Mouse (Mus musculus) midbrain, embryonic 16.5 days (tissue): ENCODE measurements around the gene Nsd1. TPM values are rescaled to one million over a fixed set of nuclear protein-coding genes. Genes with fewer than 3 reads are reported as not detected.
A peak's percentile ranks its signal among the peaks of the same experiment; 100 is the strongest.

Source experiments
- ATAC-seq: fragments of 200-750 bp; cut with Nextera tagmentation; 2 replicates; pipeline ENCODE4 v1.8.0; 2017; ENCODE audit warnings: moderate TSS enrichment
- H3K27ac ChIP-seq: fragments of 300-500 bp; sonication (generic); 2 replicates; pipeline ENCODE4 v1.5.1; 2014; ENCODE audit warnings: mild to moderate bottlenecking, low read length, mixed read lengths
- H3K27me3 ChIP-seq: fragments of 300-500 bp; sonication (generic); 2 replicates; pipeline ENCODE4 v1.6.1; 2014; ENCODE audit warnings: low read depth, low read length, mixed read lengths; ENCODE audit not compliant: control insufficient read depth, insufficient read depth
- H3K36me3 ChIP-seq: fragments of 300-500 bp; sonication (generic); 2 replicates; pipeline ENCODE4 v1.6.1; 2014; ENCODE audit warnings: mild to moderate bottlenecking, low read length, moderate library complexity, mixed read lengths; ENCODE audit not compliant: control insufficient read depth, insufficient read depth
- H3K4me1 ChIP-seq: fragments of 300-500 bp; sonication (generic); 2 replicates; pipeline ENCODE4 v1.6.1; 2014; ENCODE audit warnings: mild to moderate bottlenecking, low read length, mixed read lengths; ENCODE audit not compliant: control insufficient read depth, insufficient read depth
- H3K4me2 ChIP-seq: fragments of 300-500 bp; sonication (generic); 2 replicates; pipeline ENCODE4 v1.6.1; 2014; ENCODE audit warnings: mild to moderate bottlenecking, low read length, mixed read lengths
- H3K4me3 ChIP-seq: fragments of 300-500 bp; sonication (generic); 2 replicates; pipeline ENCODE4 v1.5.1; 2014; ENCODE audit warnings: low read depth, mild to moderate bottlenecking, low read length, moderate library complexity, mixed read lengths
- H3K9ac ChIP-seq: fragments of 300-500 bp; sonication (generic); 2 replicates; pipeline ENCODE4 v1.6.1; 2014; ENCODE audit warnings: low read depth, low read length, mixed read lengths
- H3K9me3 ChIP-seq: fragments of 300-500 bp; sonication (generic); replicated peaks from 2 replicates; pipeline ENCODE4 v1.6.1; 2014; ENCODE audit warnings: mild to moderate bottlenecking, low read length, mixed read lengths; ENCODE audit not compliant: control insufficient read depth, poor library complexity, severe bottlenecking
- WGBS: fragments of 180-500 bp; shearing (Covaris S2); extraction: QIAGEN DNeasy Blood & Tissue Kit; methylation state at CpG from one replicate; pipeline ENCODE4 v1.1.7; 2014; 5-methylcytosine and 5-hydroxymethylcytosine counted together
- polyA plus RNA-seq: library from polyadenylated mRNA; unstranded; fragments of >200 nt; fragmentation: Nextera tagmentation; extraction: Ambion mirVana; gene quantifications from 2 replicates; pipeline ENCODE4 v1.2.1, GENCODE M21; 2015

The Nsd1 gene
- polyA plus RNA-seq, 1 experiment from 2014 or later: 45.2 TPM

- peak overlapping the region; percentile 92 for H3K9ac ChIP-seq
- H3K4me2 ChIP-seq: peak overlapping the region; percentile 83
- WGBS: under 1% methylated on average over 58 of the region's 58 CpGs
- peak overlapping the region; percentile 78 for H3K4me3 ChIP-seq
- no peaks in the 10 kb centered on the region for H3K27me3 ChIP-seq
- no peaks in the 10 kb centered on the region for H3K9me3 ChIP-seq
- H3K4me1 ChIP-seq: peaks cover 48% of the 10 kb centered on the region
- peaks cover 4% of the 10 kb centered on the region; the same call in 1 of the 2 replicates for H3K36me3 ChIP-seq
- peak; percentile 21 for ATAC-seq
- peak overlapping the region; percentile 96 for H3K27ac ChIP-seq
Observed at GRCm38 (mm10) chr13:55212361-55213137, 3.0 kb downstream of the Nsd1 start.

- 55% methylated on average over 10 of the region's 10 CpGs for WGBS
- H3K27ac ChIP-seq: peak overlapping the region; percentile 96
- H3K9me3 ChIP-seq: no peaks in the 10 kb centered on the region
- peak overlapping the region; percentile 92 for H3K9ac ChIP-seq
- ATAC-seq: no peak
- peaks cover 4% of the 10 kb centered on the region; the same call in 1 of the 2 replicates for H3K36me3 ChIP-seq
- H3K4me3 ChIP-seq: peak overlapping the region; percentile 78
- H3K27me3 ChIP-seq: no peaks in the 10 kb centered on the region
- peak overlapping the region; percentile 83 for H3K4me2 ChIP-seq
- peaks cover 56% of the 10 kb centered on the region for H3K4me1 ChIP-seq
Observed at GRCm38 (mm10) chr13:55213138-55213806, 3.7 kb downstream of the Nsd1 start.

- 96% methylated on average over 3 of the region's 3 CpGs for WGBS
- ATAC-seq: no peak
- Histone ChIP-seq H3K4me3 (no peak overlapping the region), H3K36me3 (peaks cover 4% of the 10 kb centered on the region), H3K27ac (no peak overlapping the region), H3K4me1 (0 out of 2 replicates have a peak, but pooled peaks cover under 1% of the 10 kb centered on the region), H3K9ac (no peak overlapping the region), H3K9me3 (no peaks in the 10 kb centered on the region), H3K4me2 (no peak overlapping the region), H3K27me3 (no peaks in the 10 kb centered on the region)
Observed at GRCm38 (mm10) chr13:55224364-55224763, 14.8 kb downstream of the Nsd1 start.

GRCm38 (mm10) chr13:55230701-55231100 lies 21.1 kb downstream of the Nsd1 start:
- H3K9me3 ChIP-seq: no peaks in the 10 kb centered on the region
- no peak overlapping the region for H3K4me2 ChIP-seq
- no peaks in the 10 kb centered on the region for H3K4me1 ChIP-seq
- H3K36me3 ChIP-seq: no peaks in the 10 kb centered on the region; the same call in 1 of the 2 replicates
- ATAC-seq: no peak
- no peak overlapping the region for H3K9ac ChIP-seq
- no peak overlapping the region for H3K27ac ChIP-seq
- 91% methylated on average over 1 of the region's 1 CpGs for WGBS
- no peaks in the 10 kb centered on the region for H3K27me3 ChIP-seq
- no peak overlapping the region for H3K4me3 ChIP-seq

- H3K9ac ChIP-seq: no peak overlapping the region
- no peaks in the 10 kb centered on the region for H3K4me1 ChIP-seq
- H3K36me3 ChIP-seq: peaks cover 45% of the 10 kb centered on the region
- H3K27me3 ChIP-seq: no peaks in the 10 kb centered on the region
- H3K4me2 ChIP-seq: no peak overlapping the region
- H3K27ac ChIP-seq: no peak overlapping the region
- H3K4me3 ChIP-seq: no peak overlapping the region
- ATAC-seq: no peak
- H3K9me3 ChIP-seq: no peaks in the 10 kb centered on the region
- WGBS: 97% methylated on average over 3 of the region's 3 CpGs
Observed at GRCm38 (mm10) chr13:55243205-55243604, 33.6 kb downstream of the Nsd1 start.

- Histone ChIP-seq H3K4me3 (no peak overlapping the region), H3K9me3 (no peaks in the 10 kb centered on the region), H3K4me1 (peaks cover 7% of the 10 kb centered on the region), H3K9ac (no peak overlapping the region), H3K4me2 (no peak overlapping the region), H3K36me3 (peaks cover 26% of the 10 kb centered on the region), H3K27ac (no peak overlapping the region), H3K27me3 (no peaks in the 10 kb centered on the region)
- no peak for ATAC-seq
- WGBS: 86% methylated on average over 17 of the region's 17 CpGs
Observed at GRCm38 (mm10) chr13:55247293-55248030, 37.9 kb downstream of the Nsd1 start.

GRCm38 (mm10) chr13:55249246-55249645 lies 39.7 kb downstream of the Nsd1 start:
- 97% methylated on average over 4 of the region's 4 CpGs for WGBS
- H3K36me3 ChIP-seq: peaks cover 23% of the 10 kb centered on the region

GRCm38 (mm10) chr13:55252820-55253219 lies 43.2 kb downstream of the Nsd1 start:
- Histone ChIP-seq H3K27me3 (no peaks in the 10 kb centered on the region), H3K9me3 (no peaks in the 10 kb centered on the region), H3K4me3 (no peak overlapping the region), H3K4me1 (peaks cover 9% of the 10 kb centered on the region), H3K36me3 (0 out of 2 replicates have a peak, but pooled peaks cover 5% of the 10 kb centered on the region), H3K4me2 (no peak overlapping the region), H3K27ac (no peak overlapping the region), H3K9ac (no peak overlapping the region)
- 91% methylated on average over 4 of the region's 4 CpGs for WGBS
- no peak for ATAC-seq

More at GRCm38 (mm10) chr13:55249246-55249645, 39.7 kb downstream of the Nsd1 start:
- H3K9ac ChIP-seq: no peak overlapping the region
- no peak overlapping the region for H3K4me2 ChIP-seq
- peaks cover 7% of the 10 kb centered on the region for H3K4me1 ChIP-seq
- no peaks in the 10 kb centered on the region for H3K9me3 ChIP-seq
- H3K27me3 ChIP-seq: no peaks in the 10 kb centered on the region
- H3K4me3 ChIP-seq: no peak overlapping the region
- H3K27ac ChIP-seq: no peak overlapping the region
- no peak for ATAC-seq
